Comparison of ENCODE assay signal across 8 mouse cellular contexts in the genomic region with DNA sequence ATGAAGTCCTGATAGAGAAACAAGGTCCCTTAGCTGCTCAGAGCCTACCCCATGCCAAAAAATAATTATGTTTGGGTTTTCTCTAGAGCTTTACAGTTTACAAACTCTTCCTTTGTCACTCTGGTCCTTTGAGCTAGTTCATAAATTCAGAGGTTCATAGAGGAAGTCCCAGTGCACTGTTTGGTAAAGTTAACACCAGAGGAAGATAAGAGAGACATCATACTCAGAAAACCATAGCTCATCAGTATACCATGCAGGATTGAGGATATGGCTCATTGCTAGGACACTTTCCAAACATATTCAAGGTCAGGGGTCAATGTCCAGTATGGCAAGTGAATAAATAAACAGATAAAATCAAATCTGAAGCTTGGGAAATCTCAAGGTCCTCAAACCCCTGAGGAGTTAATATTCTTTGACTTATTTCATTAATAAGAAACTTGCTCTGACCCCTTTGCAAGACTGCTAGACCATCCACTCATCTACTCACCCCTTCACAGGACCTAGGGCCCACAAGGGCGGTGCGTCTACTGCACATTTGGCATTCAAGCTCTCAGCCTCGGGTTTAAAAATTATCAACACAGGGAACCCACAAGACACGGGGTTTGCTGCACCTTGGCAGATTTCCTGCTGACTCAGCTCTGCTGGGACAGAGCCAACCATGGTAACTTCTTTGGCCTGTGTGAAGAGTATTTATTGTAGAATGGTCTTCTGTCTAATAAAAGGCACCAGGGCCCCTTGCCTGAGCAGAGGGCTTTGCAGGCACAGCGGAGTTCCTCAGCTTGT. TPM values are rescaled to one million over a fixed set of nuclear protein-coding genes. Genes with fewer than 3 reads are reported as not detected.
DNase-seq lines count a peak whose midpoint lies in the region; ATAC-seq and TF ChIP-seq lines count a peak whose summit lies in the region.

No protein-coding gene starts in this region.

- no peak overlapping the region for H3K4me3 ChIP-seq in lung, adult 2 months (replicated peaks; ENCODE audit: extremely low read depth, low read depth, low read length)
- no peak overlapping the region for H3K4me3 ChIP-seq in heart, embryonic 15.5 days
- no peak overlapping the region for H3K4me3 ChIP-seq in limb, embryonic 15.5 days

- H3K9ac ChIP-seq in heart, embryonic 15.5 days, result no peak overlapping the region
- H3K9ac ChIP-seq in limb, embryonic 15.5 days, result no peak overlapping the region

- H3K27me3 ChIP-seq in heart, embryonic 15.5 days, result no peaks in the 10 kb centered on the region
- H3K27me3 ChIP-seq in limb, embryonic 15.5 days, result no peaks in the 10 kb centered on the region

- 0 out of 2 replicates have a peak, but pooled peaks have one; percentile 27 for ATAC-seq in heart, embryonic 15.5 days (replicated peaks; ENCODE audit: insufficient number of reproducible peaks, insufficient read depth, low FRiP score, low read depth)
- no peak for ATAC-seq in limb, embryonic 15.5 days (ENCODE audit: insufficient number of reproducible peaks, low FRiP score, low TSS enrichment, low read depth)

- no peak overlapping the region for H3K4me2 ChIP-seq in heart, embryonic 15.5 days
- H3K4me2 ChIP-seq in limb, embryonic 15.5 days, result no peak overlapping the region

- no peak for TF ChIP-seq POLR2A in lung, adult 2 months (IDR thresholded peaks at IDR 0.05; ENCODE audit: borderline replicate concordance, extremely low read depth, low read depth, low read length)

- DNase-seq in lung, adult 18-20 months, result peak; percentile 70 to 73
- DNase-seq in lung, adult 2 months, result no peak
- peak; percentile 93 to 94 for DNase-seq in adrenal gland, postnatal 36 days
- peak; percentile 74 to 81 for DNase-seq in urinary bladder, postnatal 36 days (ENCODE audit: low spot score in 2 of 2)
- no peak for DNase-seq in frontal cortex, postnatal 10 days (ENCODE audit: low spot score in 2 of 2)
- DNase-seq in frontal cortex, postnatal 14 days (ENCODE audit: low spot score in 2 of 2), result no peak

- no peak for TF ChIP-seq CTCF in lung, adult 2 months (IDR thresholded peaks at IDR 0.05; ENCODE audit: insufficient read depth, low read length)

- H3K27ac ChIP-seq in heart, embryonic 15.5 days, result no peak overlapping the region
- peak overlapping the region; percentile 59; the same call in 1 of the 2 replicates for H3K27ac ChIP-seq in limb, embryonic 15.5 days

- H3K9me3 ChIP-seq in heart, embryonic 15.5 days (replicated peaks), result no peaks in the 10 kb centered on the region
- no peaks in the 10 kb centered on the region for H3K9me3 ChIP-seq in limb, embryonic 15.5 days

- no peaks in the 10 kb centered on the region for H3K36me3 ChIP-seq in heart, embryonic 15.5 days
- H3K36me3 ChIP-seq in limb, embryonic 15.5 days, result no peaks in the 10 kb centered on the region

- peaks cover 5% of the 10 kb centered on the region; the same call in 1 of the 2 replicates for H3K4me1 ChIP-seq in lung, adult 2 months (ENCODE audit: control insufficient read depth, insufficient read depth, low read length)
- peaks cover 8% of the 10 kb centered on the region for H3K4me1 ChIP-seq in heart, embryonic 15.5 days (replicated peaks)
- H3K4me1 ChIP-seq in limb, embryonic 15.5 days, result peaks cover 14% of the 10 kb centered on the region

- WGBS in lung, adult 2 months, result 15% methylated on average over 5 of the region's 5 CpGs
- 32% methylated on average over 5 of the region's 5 CpGs for WGBS in heart, embryonic 15.5 days
- WGBS in limb, embryonic 15.5 days, result 31% methylated on average over 5 of the region's 5 CpGs

RNA-seq across cellular contexts. Expression of gene Chst15, which starts 8.7 kb away (rescaled TPM):
- 14.1 and 14.7 TPM in 2 replicates for polyA plus RNA-seq in lung, adult 2 months (2012; rRNA removed)
- 10 to 100 TPM; 38.9 to 58.6 TPM for total RNA-seq in adrenal gland, postnatal 36 days (2021)
- polyA plus RNA-seq in heart, embryonic 15.5 days (2015; fragmentation: Nextera tagmentation; extraction: Ambion mirVana), result 4.4 and 6.8 TPM in 2 replicates
- 22.4 and 24.9 TPM in 2 replicates for polyA plus RNA-seq in limb, embryonic 15.5 days (2015; fragmentation: Nextera tagmentation; extraction: Ambion mirVana)

Comparison
In these comparisons a context has a peak if more than half of its experiments do, and no peak if none do; other contexts are left out.
1. DNase-seq: peak in lung, adult 18-20 months (2 of 2), adrenal gland, postnatal 36 days (2 of 2) and urinary bladder, postnatal 36 days (2 of 2); none in lung, adult 2 months (single experiment), frontal cortex, postnatal 10 days (0 of 2) and frontal cortex, postnatal 14 days (0 of 2).